Mouse (Mus musculus) lung, adult 2 months (tissue): ENCODE measurements at regions not wholly inside any gene's neighbourhood (a gene's known extent, or its start where the extent isn't known, plus 50 kb on each side); places are given as distances from the start of the nearest gene placed in this dataset.

Experiments
- DNase-seq: peaks from one replicate; pipeline ENCODE4 v3.0.0; 2022
- H3K4me1 ChIP-seq: fragments of 200-500 bp; 2 replicates; pipeline ENCODE4 v1.6.1; 2011; ENCODE audit warnings: low read length; ENCODE audit not compliant: control insufficient read depth, insufficient read depth
- H3K4me3 ChIP-seq: fragments of 200-500 bp; replicated peaks from 2 replicates; pipeline ENCODE3; 2011; ENCODE audit warnings: low read depth, mild to moderate bottlenecking, control low read depth, low read length; ENCODE audit errors: extremely low read depth
- CTCF ChIP-seq: fragments of 200-500 bp; IDR thresholded peaks from 2 replicates; pipeline ENCODE4 v1.5.1; 2011; ENCODE audit warnings: mild to moderate bottlenecking, low read length, control low read depth; ENCODE audit not compliant: insufficient read depth
- POLR2A ChIP-seq: fragments of 200-500 bp; IDR thresholded peaks from 2 replicates; pipeline ENCODE4 v1.6.1; 2011; ENCODE audit warnings: low read depth, mild to moderate bottlenecking, control low read depth, low read length, borderline replicate concordance; ENCODE audit errors: extremely low read depth
- WGBS: fragments of 180-500 bp; shearing (Covaris S2); methylation state at CpG from one replicate; pipeline ENCODE4 v1.1.7; 2018; 5-methylcytosine and 5-hydroxymethylcytosine counted together

DNA sequence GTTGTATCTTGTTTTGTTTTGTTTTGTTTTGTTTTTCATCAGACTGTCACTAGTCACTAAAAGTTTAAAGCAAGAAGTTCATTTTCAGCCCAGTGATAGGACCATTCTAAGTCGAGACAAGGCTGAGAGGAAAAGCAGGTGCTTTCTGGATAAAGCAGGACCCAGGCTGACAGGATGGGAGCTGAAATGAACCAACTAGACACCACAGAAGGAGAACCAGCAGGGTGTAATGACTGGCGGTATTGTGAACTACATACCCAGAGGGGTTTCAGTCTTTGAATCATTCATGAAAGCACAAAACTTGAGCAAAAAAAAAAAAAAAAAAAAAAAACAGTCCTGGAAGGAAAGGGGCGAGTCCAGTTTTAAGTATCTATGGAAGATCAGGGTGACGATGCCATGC lies 75.9 kb upstream of the Tenm4 start:
- DNase-seq, result no peak
- no peak overlapping the region for H3K4me3 ChIP-seq
- WGBS, result 74% methylated on average over 4 of the region's 4 CpGs
- TF ChIP-seq POLR2A (no peak), CTCF (no peak)
- H3K4me1 ChIP-seq, result no peaks in the 10 kb centered on the region

DNA sequence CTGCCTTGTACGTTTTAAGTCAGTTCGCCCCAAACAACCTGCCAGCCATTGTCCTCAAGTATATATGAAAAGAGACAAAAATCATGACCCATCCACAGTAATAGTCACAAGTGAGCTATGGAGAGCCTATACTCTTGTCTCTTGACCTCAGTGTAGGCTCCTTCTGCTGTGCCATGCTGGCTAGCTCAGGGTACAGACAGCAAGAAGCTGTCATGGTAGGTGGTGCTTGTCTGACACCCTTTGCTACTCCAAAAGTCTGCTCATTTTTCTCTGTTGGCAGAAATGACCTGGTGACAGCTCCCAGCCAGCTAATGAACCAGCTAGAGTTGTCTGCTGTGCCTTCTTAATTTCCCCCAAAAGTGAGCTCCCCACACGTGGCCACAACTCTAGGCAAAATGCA lies 75.3 kb upstream of the Tenm4 start:
- TF ChIP-seq POLR2A, result no peak
- TF ChIP-seq CTCF, result no peak
- no peak for DNase-seq
- 84% methylated on average over 3 of the region's 3 CpGs for WGBS
- H3K4me1 ChIP-seq, result no peaks in the 10 kb centered on the region
- H3K4me3 ChIP-seq, result no peak overlapping the region

GRCm38 (mm10) chr7:96098686-96099376 lies 72.2 kb upstream of the Tenm4 start:
- no peak for DNase-seq
- no peaks in the 10 kb centered on the region for H3K4me1 ChIP-seq
- 57% methylated on average over 5 of the region's 5 CpGs for WGBS

GRCm38 (mm10) chr7:96102727-96103126 lies 68.3 kb upstream of the Tenm4 start:
- TF ChIP-seq POLR2A (no peak), CTCF (no peak)
- Histone ChIP-seq H3K4me3 (no peak overlapping the region), H3K4me1 (no peaks in the 10 kb centered on the region)
- 47% methylated on average over 6 of the region's 6 CpGs for WGBS
- no peak for DNase-seq

More at GRCm38 (mm10) chr7:96098686-96099376, 72.2 kb upstream of the Tenm4 start:
- no peak overlapping the region for H3K4me3 ChIP-seq
- no peak for TF ChIP-seq CTCF
- no peak for TF ChIP-seq POLR2A

- no peak for TF ChIP-seq CTCF
- no peak for TF ChIP-seq POLR2A
- no peak for DNase-seq
- 45% methylated on average over 2 of the region's 2 CpGs for WGBS
- Histone ChIP-seq H3K4me1 (no peaks in the 10 kb centered on the region), H3K4me3 (no peak overlapping the region)
Measured at GRCm38 (mm10) chr7:96108768-96109167, 62.3 kb upstream of the Tenm4 start.

DNA sequence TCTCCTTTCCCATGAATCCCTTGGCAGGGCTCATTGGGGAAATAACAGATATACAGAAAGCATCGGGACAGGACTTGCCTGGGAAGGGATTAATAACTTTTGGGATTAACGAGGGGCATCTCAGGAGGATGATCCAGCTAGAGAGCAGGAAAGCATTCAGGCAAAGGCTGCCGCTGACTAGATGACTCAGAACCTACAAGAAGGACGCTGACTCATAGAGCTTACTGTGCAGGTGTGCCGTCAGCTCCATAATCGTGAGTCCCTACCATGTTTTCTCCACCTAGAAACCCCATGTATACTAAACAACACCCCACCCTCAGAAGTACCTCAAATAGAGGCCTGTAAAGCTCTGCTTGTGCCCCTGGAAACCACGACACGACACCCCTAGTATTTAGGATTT lies 50.9 kb upstream of the Tenm4 start:
- WGBS, result 79% methylated on average over 8 of the region's 8 CpGs
- TF ChIP-seq POLR2A (no peak), CTCF (no peak)
- no peaks in the 10 kb centered on the region for H3K4me1 ChIP-seq
- H3K4me3 ChIP-seq, result no peak overlapping the region
- DNase-seq, result no peak
